Mouse (Mus musculus): Measurements from ENCODE around the gene Ppm1k.
"Not testable (repeated sequence)": the region's sequence is repeated elsewhere in the genome, so short reads cannot be mapped to it uniquely, and the experiment has no call there.

Gene Ppm1k

DNA sequence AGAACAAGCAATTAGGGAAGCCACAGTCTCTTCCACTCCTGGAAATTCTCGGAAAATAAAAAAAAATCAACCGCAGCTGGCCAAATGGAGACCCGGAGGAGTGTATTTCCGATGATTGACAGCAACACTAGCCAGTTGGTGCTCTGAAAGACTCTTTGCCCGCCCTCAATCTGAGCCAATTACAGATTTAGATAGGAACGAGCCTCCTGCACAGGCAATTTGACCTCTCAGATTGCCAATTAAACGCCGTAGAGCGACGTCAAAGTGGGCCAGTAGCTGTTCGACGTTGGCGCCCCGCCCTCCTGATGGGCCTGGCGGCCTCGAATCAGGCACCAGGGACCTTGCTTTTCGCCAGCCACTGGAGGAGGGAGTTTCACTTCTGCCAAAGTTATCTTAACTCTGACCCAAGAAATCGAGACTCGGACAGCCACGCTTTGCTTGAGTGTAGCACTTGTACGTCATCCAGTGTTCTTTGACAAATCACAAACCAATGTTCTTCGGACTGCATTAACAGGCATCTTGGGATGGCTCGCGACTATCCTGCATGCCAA is at the start of gene Ppm1k:
Gene Ppm1k, minus strand, starts transcription at position 83 of the 551 bp plus-strand sequence.
- DNase-seq (ENCODE audit: low spot score): peak; percentile 99

DNA sequence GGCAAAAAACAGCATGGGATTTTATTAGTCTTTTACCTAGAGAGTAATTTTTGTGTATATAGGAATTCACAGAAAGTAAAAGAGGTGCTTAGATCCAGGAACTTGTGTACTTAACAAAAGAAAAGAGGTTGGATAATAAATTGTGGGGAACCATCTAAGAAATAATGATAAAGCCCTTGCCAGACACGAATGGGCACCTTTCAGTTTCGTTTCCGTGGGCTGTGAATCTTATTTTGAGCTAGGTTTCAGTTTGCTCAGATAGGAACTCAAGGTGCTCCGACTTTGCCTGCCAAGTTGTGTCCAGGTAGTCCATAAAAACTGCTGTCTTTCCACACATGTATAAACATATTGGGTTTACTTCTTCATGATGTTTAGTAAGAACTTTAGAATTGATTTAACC is 47.1 kb upstream of the Ppm1k start:
- DNase-seq (ENCODE audit: low spot score): no peak

DNA sequence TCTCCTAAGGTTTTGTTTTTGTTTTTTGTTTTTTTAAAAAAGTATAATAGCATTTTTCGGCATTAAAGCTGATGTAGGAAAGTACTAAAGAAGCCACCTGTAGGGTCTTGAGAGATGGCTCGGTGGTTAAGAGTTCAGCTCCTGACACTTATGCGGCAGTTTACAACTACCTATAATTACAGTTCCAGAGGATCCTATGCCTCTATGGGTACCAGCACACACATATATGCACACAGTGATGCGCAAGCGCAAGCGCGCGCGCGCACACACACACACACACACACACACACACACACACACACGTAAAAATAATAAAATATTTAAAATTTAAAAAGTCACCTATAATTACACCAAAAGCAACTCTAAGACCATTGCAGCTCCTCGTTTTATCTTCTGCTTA is 46.3 kb upstream of the Ppm1k start:
- no peak for DNase-seq (ENCODE audit: low spot score)

DNA sequence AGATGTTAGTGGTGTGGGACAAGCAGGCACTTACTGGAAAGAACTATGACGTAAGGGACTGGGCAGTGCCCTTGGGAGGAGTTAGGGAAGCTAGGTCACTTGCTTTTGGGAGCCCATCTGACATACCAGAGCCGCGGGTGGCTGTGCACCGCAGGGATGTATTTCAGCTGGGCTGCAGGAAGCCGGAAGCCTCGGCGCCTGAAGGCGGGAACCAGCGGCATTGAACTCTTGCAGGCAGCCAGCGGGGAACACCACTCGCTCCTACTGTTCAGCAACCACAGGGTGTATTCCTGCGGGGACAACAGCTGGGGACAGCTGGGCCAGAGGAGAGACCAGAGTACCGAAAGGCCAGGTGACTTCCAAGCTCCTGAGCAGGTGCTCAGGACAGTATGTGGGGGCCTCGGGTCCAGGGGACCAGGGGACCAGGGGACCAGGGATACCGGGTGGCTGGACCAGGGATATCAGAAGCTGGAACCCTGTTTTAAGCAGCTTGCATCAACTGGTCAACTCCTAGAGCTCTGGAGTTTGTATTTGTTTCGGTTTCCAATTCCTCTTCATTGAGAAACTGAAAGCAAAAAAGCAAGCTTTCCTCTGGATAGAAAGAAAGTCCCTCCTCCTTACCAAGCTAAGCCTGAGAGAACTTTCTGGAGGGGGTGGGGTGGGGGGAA is 45.7 kb upstream of the Ppm1k start, which contains the start of gene Herc6:
Gene Herc6, plus strand, starts transcription at position 120 of the 668 bp plus-strand sequence.
- peak; percentile 71 for DNase-seq (ENCODE audit: low spot score)

DNA sequence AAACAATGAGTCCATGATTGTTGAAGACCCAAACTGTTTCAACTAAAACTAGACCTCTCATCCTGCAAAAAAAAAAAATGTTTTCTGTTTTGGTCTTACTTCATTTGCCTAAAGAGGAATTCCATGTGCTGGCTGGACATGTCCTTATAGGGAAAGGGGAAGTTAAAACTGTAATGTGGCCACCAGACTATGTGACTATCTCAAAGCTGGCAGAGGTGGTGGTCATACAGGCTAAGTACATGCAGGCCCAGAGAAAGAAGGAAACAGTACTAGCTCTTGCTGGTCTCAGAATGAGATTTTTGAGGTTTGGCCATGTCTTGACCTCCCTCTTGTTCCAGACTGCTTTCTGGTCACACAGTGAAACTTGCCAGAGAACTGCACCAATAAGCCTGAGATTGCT is 36.3 kb upstream of the Ppm1k start:
- no peak for DNase-seq (ENCODE audit: low spot score)

DNA sequence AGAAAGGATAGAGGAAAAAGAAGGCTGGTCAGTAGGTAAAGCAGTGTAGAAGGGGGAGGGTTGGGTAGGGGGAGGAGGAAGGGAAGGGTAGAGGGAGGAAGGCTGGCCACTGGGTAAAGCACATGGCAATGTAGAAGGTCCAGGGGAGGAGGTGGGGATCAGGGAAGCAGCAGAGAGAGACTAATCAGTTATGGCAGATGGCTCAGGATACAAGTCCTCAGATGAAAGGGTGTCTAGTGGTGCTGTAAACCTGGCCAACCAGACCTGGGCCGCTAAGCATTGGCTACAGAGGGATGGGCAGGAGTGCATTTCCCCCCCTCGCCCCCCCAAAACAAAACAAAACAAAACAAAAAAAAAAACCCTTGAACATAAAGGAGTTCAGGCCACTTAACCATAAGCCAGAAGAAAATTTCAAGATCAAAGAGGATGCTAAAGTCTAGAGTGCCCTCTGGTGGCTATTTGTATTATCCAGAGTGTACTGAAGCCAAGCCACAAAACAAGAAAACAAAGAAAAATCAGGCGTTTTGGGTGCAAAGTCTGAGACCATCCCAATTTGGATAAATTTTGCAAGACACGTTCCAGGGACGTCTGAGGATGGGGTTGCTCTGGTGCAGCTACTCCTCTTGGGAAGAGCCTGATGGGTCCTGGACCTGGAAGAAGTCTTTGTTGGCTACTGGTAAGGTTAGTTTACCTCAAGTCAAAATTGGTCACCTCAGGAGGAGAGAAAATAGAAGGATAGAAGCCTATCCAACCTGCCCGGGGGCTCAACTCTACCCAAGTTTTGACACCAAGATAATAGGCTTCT is 35.1 kb upstream of the Ppm1k start:
- DNase-seq (ENCODE audit: low spot score): peak; percentile 89

DNA sequence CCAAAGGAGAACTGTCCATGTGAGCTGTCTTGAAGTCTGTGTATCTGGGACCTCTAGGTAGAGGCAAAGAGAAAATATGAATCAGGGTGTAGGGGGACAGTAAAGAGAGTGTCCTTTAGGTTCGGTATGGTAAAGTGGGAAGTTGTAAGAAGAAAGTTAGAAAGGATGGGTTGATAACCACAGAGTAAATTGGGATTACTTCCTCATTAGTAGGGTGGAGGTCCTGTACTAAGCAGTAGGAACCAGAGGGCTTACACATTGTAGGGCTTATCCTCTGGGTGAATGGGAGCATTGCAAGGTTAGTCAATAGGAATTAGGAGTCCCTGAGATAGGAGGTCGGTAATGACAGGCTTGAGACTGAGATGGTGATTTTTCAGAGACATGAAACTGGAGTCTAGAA is 32.4 kb upstream of the Ppm1k start:
- DNase-seq (ENCODE audit: low spot score): no peak

DNA sequence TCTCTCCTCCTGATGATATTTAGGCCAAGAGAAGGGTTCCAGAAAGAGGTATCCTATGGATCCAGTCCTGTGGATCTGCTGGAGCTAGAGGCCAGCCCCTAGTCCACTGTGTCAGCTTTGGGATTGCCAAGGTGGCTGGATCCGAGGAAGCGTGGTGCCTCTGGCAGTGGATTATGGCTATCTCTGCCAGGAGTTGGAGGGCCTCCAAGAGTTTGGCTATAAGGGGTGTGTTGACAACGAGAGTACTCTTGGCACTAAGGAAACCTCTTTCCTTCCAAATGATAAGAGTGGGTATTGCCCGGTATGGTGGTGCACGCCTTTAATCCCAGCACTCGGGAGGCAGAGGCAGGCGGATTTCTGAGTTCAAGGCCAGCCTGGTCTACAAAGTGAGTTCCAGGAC is 30.2 kb upstream of the Ppm1k start:
- DNase-seq (ENCODE audit: low spot score): no peak

DNA sequence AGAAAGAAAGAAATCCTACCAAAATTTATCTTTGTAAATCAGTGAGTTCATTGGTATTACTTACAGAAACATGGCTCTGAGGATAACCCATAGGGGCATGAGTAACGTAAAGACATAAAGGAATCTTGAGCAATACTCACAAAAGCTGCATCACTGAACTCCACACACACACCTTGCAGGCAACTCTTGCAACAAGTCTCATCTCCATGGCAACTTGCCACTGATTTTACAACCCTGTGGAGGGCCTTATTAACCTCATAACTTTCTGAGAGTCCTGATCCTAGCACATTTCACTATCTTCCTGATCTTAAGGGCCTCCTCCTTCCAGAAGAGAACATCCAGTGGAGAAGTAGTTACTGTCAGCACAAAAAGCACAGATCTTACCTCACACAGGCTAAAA is 28.2 kb upstream of the Ppm1k start:
- no peak for DNase-seq (ENCODE audit: low spot score)

DNA sequence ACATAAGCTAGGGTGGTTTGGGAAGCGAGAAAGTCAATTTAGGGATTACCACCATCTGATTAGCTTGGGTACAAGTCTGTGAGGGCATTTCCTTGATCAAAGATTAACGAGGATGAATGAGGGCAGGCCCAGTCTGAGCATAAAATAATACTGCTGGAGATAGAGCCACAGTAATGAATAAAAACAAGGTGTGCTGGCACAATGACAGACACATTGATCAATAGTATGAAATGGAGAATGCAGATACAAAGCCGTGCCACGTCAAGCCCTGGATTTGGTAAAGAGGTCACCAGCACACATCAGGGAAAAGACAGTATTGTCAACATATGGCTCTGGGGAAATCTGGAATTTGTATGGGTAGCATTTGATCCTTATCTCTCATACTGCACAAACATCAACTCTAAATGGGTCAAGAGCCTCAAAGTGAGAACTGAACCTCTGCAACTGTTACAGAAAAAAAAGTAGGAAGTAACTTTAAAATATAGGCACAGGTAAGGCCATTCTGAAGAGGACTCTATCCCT is 22.6 kb upstream of the Ppm1k start:
- no peak for DNase-seq (ENCODE audit: low spot score)

DNA sequence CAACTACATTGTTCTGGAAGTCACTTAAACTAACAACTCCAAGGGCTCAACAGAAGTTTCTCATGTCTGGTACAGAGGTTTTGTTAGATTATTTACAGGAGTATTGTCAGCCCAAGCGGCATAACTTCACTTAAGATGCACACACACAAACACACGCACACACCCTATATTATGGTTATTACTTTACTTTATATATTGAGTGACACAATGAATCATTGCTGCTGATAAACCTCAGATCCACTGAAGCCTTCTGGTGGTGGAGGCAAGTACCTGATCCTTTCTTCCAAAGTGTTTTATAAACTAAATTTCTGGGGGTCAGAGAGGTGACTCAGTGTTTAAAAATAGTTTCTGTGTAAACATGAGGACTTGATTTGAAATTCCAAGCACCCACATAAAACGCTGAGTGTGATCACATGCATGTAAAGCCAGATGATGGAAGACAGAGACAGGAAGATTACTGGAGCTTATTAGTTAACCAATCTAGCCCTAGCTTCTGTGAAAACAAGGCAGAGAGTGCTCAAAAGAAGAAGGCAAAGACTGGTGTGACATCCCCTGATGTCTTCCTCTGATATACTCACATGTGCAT is 16.0 kb upstream of the Ppm1k start:
- no peak for DNase-seq (ENCODE audit: low spot score)

DNA sequence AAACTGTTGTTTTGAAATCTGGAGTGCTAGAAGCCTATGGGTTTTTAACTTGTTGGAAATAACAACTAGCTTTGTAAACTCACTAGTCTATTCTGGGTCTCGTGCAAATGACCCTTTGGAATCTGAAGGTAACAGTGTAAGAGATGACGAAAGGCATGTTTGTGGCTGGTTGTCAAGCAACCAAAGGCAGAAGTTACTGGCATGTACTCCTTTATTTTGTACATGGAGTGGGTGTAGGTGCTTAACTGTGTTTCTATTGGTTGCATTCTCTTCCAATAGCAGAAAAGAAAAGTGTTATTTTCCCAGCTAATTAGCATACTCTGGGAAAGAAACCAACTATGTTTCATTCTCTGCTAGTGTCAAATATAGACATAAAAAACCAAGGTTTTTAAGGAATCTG is 9.6 kb upstream of the Ppm1k start:
- DNase-seq (ENCODE audit: low spot score): no peak

DNA sequence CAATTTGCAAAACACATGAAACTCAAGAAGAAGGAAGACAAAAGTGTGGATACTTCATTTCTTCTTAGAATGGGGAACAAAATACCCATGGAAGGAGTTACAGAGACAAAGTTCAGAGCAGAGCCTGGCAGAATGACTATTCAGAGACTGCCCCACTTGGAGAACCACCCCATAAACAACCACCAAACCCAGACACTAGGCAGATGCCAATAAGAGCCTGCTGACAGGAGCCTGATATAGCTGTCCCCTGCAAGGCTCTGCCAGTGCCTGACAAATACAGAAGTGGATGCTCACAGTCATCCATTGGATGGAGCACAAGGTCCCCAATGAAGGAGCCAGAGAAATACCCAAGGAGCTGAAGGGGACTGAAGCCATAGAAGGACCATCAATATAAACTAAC is 8.3 kb upstream of the Ppm1k start:
- DNase-seq (ENCODE audit: low spot score): not testable (repeated sequence)

DNA sequence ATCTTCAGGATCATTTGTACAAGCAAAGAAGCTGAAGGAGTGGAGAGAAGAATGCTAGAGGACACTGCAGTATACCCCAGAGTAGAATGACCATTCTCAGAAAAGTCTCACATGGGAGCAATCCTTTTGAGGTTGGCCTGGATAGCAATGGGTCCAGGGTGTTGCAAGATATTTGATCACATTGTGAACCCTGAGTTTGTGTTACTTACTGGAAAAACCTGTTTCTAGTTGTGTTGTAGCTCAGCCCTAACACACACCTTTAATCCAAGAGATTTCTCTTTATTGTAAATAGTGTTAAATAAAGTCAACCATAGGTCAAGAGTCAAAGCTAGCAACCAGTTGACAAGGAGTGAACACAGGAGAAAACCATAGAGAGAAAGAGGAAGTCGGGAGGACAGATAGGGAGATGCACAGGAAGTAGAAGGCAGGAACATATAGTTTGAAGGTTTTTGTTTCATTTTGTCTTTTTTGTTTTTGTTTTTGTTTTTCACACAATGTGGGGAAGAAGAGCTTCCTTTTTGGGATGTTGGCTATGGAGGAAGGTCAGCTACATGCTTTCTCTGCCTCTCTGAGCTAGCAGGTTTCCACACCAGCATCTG is 6.6 kb upstream of the Ppm1k start:
- no peak for DNase-seq (ENCODE audit: low spot score)

DNA sequence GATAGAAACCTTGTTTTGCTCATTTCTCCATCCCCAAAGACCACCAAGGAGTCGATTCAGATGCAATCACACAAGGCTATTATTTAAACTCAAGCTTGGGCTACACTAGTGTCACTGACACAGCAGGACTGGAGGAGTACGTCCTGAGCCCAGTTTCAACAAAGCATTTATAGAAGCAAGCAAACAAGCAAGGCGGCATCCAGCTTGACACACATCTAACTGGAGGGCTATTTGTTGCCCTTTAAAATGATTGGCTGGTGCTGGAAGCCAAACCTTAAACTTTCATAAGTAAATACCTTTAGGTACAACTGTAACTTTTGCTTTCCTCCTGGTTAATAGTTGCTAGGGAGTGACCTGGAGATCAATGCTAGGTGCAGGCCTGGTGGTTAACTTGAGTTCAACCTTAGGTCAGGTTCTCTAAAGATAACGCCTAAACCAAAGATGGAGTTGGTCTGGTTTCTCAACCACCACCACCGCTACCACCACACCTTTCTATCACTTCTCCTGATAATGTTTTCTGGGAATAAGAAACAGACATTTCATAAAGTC is 5.8 kb upstream of the Ppm1k start:
- no peak for DNase-seq (ENCODE audit: low spot score)

DNA sequence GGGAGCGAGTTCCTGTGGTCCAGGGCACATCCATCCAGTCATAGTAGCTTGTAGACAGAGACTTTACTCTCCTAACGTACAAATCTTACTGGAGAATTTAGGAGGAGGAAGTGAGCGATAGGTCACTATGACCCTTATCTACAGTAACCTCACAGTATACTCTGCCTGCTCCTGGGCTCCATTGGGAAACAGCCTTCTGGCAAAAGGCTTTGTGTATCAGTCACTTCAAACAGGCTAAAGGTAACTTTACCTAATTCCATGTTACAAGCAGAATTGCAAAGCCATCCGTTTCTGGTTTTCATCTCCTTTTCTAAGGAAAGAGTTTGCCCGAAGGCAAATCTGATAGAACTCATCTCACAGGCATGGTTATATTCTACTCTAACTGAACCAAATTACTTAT is 2.6 kb upstream of the Ppm1k start:
- DNase-seq (ENCODE audit: low spot score): no peak

DNA sequence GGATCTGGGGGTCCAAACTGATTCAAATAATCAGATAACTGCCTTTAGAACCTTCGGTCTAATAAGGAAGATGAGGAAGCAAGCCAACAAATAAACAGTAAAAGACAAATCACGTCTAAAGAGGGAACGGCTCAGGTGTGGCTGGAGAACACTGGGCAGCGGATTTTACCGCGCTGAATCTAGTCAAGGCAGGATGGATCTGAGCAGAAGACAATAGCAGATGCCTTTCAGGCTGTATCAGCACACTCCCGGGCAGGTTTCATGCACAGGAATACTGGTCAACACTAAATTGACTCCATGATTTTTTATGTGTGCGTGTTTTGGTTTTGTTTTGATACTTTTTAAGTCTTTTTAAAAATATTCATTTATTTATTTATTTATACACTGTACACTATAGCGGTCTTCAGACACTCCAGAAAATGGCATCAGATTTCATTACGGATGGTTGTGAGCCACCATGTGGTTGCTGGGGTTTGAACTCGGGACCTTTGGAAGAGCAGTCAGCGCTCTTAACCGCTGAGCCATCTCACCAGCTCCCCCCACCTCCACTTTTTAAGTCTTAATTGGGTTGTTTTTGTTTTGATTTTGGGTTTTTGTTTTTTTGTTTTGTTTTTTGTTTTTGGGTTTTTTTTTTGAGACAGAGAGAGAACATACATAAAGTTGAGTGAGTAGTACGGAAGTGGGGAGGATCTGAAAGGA is 852 bp upstream of the Ppm1k start:
- DNase-seq (ENCODE audit: low spot score): peak; percentile 62

DNA sequence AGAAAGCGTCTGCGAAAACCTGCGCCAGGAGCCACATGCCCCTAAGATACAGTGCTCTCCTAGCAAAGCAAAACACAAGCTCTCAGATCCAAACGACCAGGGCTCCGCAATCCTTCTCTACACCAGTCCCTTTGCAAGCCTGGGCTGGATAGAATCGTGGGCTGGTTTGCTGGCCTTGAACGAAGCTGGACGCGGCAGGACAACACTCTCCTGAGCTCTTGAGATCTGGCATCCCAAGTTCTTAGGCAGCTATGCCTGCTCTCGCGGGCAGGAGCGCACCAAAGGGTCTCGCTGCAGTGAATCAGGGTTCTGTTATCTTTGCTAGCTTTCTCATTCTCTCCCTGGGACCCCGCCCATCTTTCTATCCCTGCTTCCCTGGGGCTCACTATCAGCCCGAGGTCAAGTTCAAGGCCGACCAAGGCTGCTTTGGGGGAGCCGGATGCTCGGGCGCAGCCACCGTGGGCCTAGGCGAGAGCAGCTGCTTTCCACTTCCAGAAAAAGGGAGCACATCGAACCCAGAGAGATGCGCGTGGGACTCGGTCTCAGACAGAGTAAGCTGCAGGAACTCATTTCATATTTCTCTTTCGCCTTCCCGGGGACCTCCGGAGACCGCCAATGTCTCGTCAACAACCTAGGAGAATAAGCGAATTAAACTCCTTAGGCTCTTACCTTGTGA is 519 bp downstream of the Ppm1k start:
- DNase-seq (ENCODE audit: low spot score): peak; percentile 67

DNA sequence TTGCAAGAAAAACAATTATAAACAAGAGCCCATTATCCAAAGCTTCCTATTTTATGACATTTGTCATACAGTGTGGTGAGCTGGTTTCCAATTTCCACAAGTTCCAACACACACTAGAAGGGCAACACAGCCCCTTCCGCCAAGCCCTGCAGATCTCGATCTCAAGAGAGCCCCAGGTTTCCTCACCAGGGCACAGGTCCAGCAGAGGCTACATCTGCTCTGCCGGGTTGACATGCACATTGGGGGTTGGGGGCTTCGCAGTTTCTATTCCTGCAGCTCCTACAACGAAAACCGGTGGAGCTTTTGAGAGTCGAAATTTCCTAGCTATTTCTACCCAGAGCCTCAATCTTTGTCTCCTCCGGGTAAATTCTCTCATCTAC is 1.0 kb downstream of the Ppm1k start:
- DNase-seq (ENCODE audit: low spot score): no peak

DNA sequence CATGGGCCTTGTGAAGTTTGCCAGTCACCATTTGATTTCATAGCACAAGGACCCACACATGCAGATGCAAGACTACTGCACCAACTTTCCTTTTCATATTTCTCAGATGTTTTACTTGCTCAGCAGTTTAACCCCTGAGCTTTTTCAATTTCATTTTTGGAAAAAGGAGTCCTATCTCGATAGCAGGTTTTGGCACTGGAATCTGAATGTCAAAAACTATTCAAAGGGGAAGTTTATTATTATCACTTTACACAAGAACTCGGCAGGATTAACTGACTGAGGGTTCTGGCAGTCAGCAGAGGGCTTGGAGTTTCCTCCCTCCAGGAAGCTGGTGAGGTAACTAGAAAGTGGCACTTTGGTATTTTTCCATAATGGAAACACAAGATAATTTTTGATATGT is 1.9 kb downstream of the Ppm1k start:
- DNase-seq (ENCODE audit: low spot score): no peak

DNA sequence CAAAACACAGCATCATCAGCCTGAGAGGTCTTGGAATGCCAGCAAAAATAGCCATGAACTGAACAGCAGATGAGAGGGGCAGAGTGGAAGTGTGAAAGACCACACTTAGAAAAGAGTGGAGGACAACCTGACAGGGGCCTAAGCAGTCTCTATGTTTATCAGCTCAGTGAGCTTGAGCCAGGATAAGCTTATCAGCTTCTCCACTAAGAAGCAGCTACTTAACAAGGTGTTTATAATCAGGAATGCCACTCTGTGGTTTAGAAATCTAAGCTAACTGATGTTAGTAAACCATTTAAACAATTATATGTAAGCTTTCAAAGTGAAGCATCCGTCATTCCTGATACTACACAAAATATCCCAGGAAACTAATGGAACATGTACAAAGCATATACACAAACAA is 3.2 kb downstream of the Ppm1k start:
- no peak for DNase-seq (ENCODE audit: low spot score)

All from embryo, embryonic 10.5 days (tissue).